12 mouse cellular contexts compared by ENCODE assay signal in the genomic region with DNA sequence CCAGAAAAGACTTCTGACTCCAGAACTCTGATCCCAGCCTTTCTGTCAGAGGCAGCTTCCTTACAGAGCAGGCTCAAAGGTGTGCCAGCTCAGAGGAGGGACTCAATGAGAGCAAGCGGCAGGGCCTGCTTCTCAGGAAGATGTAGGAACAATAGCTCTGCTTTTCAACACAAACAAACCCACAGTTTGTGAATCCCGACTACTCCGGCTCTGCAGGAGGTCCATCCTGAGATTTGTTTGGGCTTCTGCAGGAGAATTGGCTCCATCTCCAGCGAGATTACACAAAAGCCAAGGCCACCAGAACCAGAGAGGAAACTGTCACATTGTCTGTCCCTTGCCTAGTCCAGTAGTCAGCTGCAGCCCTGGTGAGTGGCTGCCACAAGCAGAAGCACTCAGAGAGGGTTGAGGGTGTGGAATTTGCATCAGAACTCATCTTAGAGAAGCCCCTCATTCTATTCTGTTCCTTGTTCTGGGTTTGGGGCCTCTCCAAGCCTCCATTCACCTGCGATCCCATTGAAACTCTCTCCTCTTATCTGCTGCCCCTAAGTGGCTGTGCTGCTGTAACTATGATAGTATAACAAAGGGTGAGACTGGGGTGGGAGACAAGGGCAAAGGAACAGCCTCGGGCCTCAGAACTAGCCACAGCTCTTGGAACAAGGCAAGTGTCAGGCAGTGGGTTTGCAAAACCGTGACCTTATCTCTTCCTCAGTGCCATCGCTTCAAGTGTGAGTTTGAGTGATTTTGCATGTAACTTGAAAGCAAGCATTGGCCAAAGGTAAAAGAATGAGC.
DNase-seq lines count a peak whose midpoint lies in the region; ATAC-seq lines count a peak whose summit lies in the region.
"Had no signal": no experiment of that assay in that cellular context is flagged by ENCODE, and none has a peak within 500 bp of the region (broad histone marks: within the 10 kb centered on the region; RNA-seq: fewer than 3 reads in every experiment).

No protein-coding gene starts in this region.

- H3K9ac ChIP-seq in midbrain, embryonic 15.5 days: no peak overlapping the region
- H3K9ac ChIP-seq in liver, embryonic 12.5 days: no peak overlapping the region
- H3K9ac ChIP-seq in midbrain, embryonic 14.5 days (replicated peaks; ENCODE audit: low read length): no peak overlapping the region
- H3K9ac ChIP-seq: liver, embryonic 15.5 days had no signal

- H3K27me3 ChIP-seq in midbrain, embryonic 10.5 days (ENCODE audit: low read depth, poor library complexity, severe bottlenecking): no peaks in the 10 kb centered on the region
- H3K27me3 ChIP-seq in midbrain, embryonic 15.5 days (replicated peaks): no peaks in the 10 kb centered on the region
- H3K27me3 ChIP-seq in liver, embryonic 12.5 days (replicated peaks): no peaks in the 10 kb centered on the region
- H3K27me3 ChIP-seq in midbrain, embryonic 14.5 days (ENCODE audit: control insufficient read depth, insufficient read depth, low read length): no peaks in the 10 kb centered on the region
- H3K27me3 ChIP-seq: liver, embryonic 15.5 days; Patski had no signal

- peak overlapping the region; percentile 13; the same call in 1 of the 2 replicates for H3K27ac ChIP-seq in midbrain, embryonic 10.5 days (replicated peaks)
- H3K27ac ChIP-seq in midbrain, embryonic 15.5 days: no peak overlapping the region
- peak overlapping the region; percentile 59 for H3K27ac ChIP-seq in liver, embryonic 12.5 days
- H3K27ac ChIP-seq in midbrain, embryonic 14.5 days (replicated peaks; ENCODE audit: low read depth, low read length): no peak overlapping the region
- H3K27ac ChIP-seq: liver, embryonic 15.5 days had no signal

- no peaks in the 10 kb centered on the region for H3K9me3 ChIP-seq in midbrain, embryonic 10.5 days (replicated peaks)
- no peaks in the 10 kb centered on the region for H3K9me3 ChIP-seq in midbrain, embryonic 15.5 days
- no peaks in the 10 kb centered on the region for H3K9me3 ChIP-seq in liver, embryonic 12.5 days (replicated peaks)
- no peaks in the 10 kb centered on the region for H3K9me3 ChIP-seq in midbrain, embryonic 14.5 days (ENCODE audit: control insufficient read depth, low read length)
- H3K9me3 ChIP-seq: liver, embryonic 15.5 days had no signal

- peak; percentile 11 to 12 for DNase-seq in cerebellum, postnatal 14 days
- DNase-seq in cerebellum, adult 18-20 months: no peak
- DNase-seq in midbrain, embryonic 10.5 days (ENCODE audit: low spot score): peak; percentile 15
- DNase-seq in midbrain, embryonic 14.5 days: peak; percentile 19
- no peak for DNase-seq in left cerebral cortex, adult 9 months (ENCODE audit: low spot score in 2 of 2)
- DNase-seq in thymus, postnatal 36 days: no peak
- DNase-seq: B cell, adult 2 months; heart, postnatal 10 days had no signal

- peaks cover 12% of the 10 kb centered on the region for H3K4me1 ChIP-seq in midbrain, embryonic 10.5 days
- no peaks in the 10 kb centered on the region for H3K4me1 ChIP-seq in midbrain, embryonic 15.5 days
- peaks cover 45% of the 10 kb centered on the region for H3K4me1 ChIP-seq in liver, embryonic 12.5 days
- H3K4me1 ChIP-seq in midbrain, embryonic 14.5 days (ENCODE audit: control insufficient read depth, insufficient read depth, low read length): no peaks in the 10 kb centered on the region

- H3K36me3 ChIP-seq in midbrain, embryonic 10.5 days: no peaks in the 10 kb centered on the region
- no peaks in the 10 kb centered on the region for H3K36me3 ChIP-seq in midbrain, embryonic 15.5 days (replicated peaks)
- H3K36me3 ChIP-seq in liver, embryonic 12.5 days: no peaks in the 10 kb centered on the region
- no peaks in the 10 kb centered on the region for H3K36me3 ChIP-seq in midbrain, embryonic 14.5 days (ENCODE audit: control insufficient read depth, insufficient read depth, low read length)
- H3K36me3 ChIP-seq: liver, embryonic 15.5 days had no signal

- no peak for ATAC-seq in midbrain, embryonic 15.5 days (replicated peaks)
- 0 out of 2 replicates have a peak, but pooled peaks have one; percentile 34 for ATAC-seq in liver, embryonic 12.5 days
- ATAC-seq in midbrain, embryonic 14.5 days (ENCODE audit: low FRiP score, low TSS enrichment): no peak
- ATAC-seq: Patski had no signal

- H3K4me2 ChIP-seq in midbrain, embryonic 15.5 days: no peak overlapping the region
- H3K4me2 ChIP-seq in liver, embryonic 12.5 days: no peak overlapping the region
- no peak overlapping the region for H3K4me2 ChIP-seq in midbrain, embryonic 14.5 days (ENCODE audit: low read length)
- H3K4me2 ChIP-seq: liver, embryonic 15.5 days had no signal

- 37% methylated on average over 8 of the region's 8 CpGs for WGBS in midbrain, embryonic 10.5 days
- 36% methylated on average over 8 of the region's 8 CpGs for WGBS in midbrain, embryonic 15.5 days
- 24% methylated on average over 8 of the region's 8 CpGs for WGBS in liver, embryonic 12.5 days (ENCODE audit: insufficient replicate concordance)
- 39% methylated on average over 8 of the region's 8 CpGs for WGBS in midbrain, embryonic 14.5 days

- H3K4me3 ChIP-seq in midbrain, embryonic 10.5 days: no peak overlapping the region
- no peak overlapping the region for H3K4me3 ChIP-seq in midbrain, embryonic 15.5 days
- H3K4me3 ChIP-seq in liver, embryonic 12.5 days: no peak overlapping the region
- no peak overlapping the region for H3K4me3 ChIP-seq in midbrain, embryonic 14.5 days (replicated peaks; ENCODE audit: low read depth, low read length)
- H3K4me3 ChIP-seq: liver, embryonic 15.5 days had no signal

Comparison
In these comparisons a context has a peak if more than half of its experiments do, and no peak if none do; other contexts are left out.
1. DNase-seq: peak in cerebellum, postnatal 14 days (2 of 2), midbrain, embryonic 10.5 days (single experiment) and midbrain, embryonic 14.5 days (single experiment); none in cerebellum, adult 18-20 months (0 of 2), left cerebral cortex, adult 9 months (0 of 2) and thymus, postnatal 36 days (0 of 2).
2. H3K27ac ChIP-seq: peak in midbrain, embryonic 10.5 days (single experiment) and liver, embryonic 12.5 days (single experiment); none in midbrain, embryonic 15.5 days (single experiment) and midbrain, embryonic 14.5 days (single experiment).